Mouse (Mus musculus): ENCODE results near the gene Npr2. TPM values are rescaled to one million over a fixed set of nuclear protein-coding genes. Genes with fewer than 3 reads are reported as not detected.
A peak's percentile ranks its signal among the peaks of the same experiment; 100 is the strongest.

The Npr2 gene
- polyA plus RNA-seq, 1 experiment from 2014 or later: 12.7 TPM

DNA sequence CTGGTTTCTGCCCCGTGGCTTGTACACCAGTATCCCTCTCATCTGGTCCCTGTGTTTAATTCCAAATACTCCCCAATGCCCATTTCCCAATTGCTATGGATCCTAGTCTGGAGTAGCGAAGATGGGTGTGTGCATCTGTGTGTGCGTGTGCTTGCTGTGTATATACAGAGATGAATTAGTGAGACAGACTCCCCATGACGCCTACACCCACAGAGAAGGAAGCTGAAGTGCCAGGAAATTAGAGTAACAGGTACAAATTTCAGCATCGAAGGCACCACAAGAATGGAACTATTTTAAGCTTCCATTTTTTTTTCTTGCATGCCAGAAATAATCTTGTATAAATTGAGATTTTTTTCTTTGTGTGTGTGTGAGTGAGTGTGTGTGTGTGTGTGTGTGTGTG lies 59.3 kb downstream of the Npr2 start:
- 88% methylated on average over 5 of the region's 5 CpGs for WGBS
- no peaks in the 10 kb centered on the region for H3K4me1 ChIP-seq
- peaks cover 42% of the 10 kb centered on the region for H3K36me3 ChIP-seq
- H3K9ac ChIP-seq (replicated peaks): no peak overlapping the region
- no peak for ATAC-seq (replicated peaks)
- H3K27me3 ChIP-seq: no peaks in the 10 kb centered on the region
- no peak overlapping the region for H3K27ac ChIP-seq (replicated peaks)
- no peak overlapping the region for H3K4me3 ChIP-seq
- no peaks in the 10 kb centered on the region for H3K9me3 ChIP-seq
- H3K4me2 ChIP-seq (replicated peaks): no peak overlapping the region

DNA sequence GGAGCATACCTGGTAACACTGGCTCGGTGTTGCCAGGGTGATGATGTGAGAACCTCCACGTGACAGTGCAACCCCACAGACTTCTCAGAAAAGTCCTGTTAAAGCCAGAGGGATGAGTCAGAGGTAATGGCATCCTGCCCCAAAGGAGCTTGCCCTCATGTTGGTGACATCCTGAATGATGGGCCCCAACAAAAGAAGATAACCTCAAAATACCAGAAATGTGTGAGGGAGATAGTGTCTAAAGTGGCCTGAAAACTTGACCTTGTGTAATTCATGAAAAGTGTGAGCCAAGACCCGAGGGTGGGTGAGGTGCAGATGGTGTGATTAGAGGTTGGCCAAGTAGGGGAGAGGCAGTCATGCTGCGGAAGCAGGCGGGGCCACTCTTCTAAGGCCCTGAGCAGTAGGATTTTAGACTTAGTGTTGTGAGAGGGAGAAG lies 62.1 kb downstream of the Npr2 start:
- Histone ChIP-seq H3K36me3 (peaks cover 19% of the 10 kb centered on the region), H3K9ac (replicated peaks) (no peak overlapping the region), H3K4me1 (no peaks in the 10 kb centered on the region), H3K9me3 (no peaks in the 10 kb centered on the region), H3K27me3 (no peaks in the 10 kb centered on the region), H3K4me3 (no peak overlapping the region), H3K4me2 (replicated peaks) (no peak overlapping the region), H3K27ac (replicated peaks) (no peak overlapping the region)
- ATAC-seq (replicated peaks): no peak
- WGBS: 80% methylated on average over 5 of the region's 5 CpGs

DNA sequence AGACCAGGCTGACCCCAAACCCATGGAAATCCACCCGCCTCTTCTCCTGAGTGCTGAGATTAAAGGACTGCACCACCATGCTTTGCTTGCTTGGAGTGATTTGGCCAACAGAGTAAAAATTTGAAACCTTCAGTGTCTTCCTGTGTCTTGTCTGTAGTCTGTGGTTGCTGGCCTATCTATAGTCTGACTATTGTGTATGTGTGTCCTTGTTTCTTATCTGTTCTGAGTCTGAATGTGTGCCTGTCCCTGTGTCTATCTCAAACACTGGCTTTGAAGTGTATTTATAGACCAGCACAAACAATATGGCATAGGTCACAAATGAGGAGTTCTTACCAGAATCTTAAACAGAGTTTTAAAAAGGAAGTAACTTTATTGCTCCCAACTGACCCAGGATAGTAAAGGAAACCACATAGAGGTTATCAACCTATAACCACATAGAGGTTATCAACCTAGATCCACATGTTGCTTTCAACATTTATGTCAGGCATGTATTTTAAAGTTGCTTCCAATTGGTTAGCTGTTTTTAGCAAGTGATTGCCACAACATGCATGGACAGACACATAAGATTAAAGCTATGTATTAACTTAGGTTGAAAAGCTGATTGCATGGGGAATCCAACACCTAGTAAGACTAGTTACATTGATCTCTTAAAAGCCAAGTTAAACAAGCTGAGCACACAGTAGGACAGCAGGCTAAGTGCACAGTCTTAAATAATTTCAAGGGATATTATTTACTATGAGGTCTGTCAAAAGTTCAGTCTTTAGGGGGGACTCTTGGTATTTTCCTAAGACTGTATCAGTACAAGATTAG lies 62.9 kb downstream of the Npr2 start:
- Histone ChIP-seq H3K27ac (replicated peaks) (no peak overlapping the region), H3K27me3 (no peaks in the 10 kb centered on the region), H3K9me3 (no peaks in the 10 kb centered on the region), H3K36me3 (peaks cover 11% of the 10 kb centered on the region), H3K4me1 (no peaks in the 10 kb centered on the region), H3K4me2 (replicated peaks) (no peak overlapping the region), H3K4me3 (no peak overlapping the region), H3K9ac (replicated peaks) (no peak overlapping the region)
- 90% methylated on average over 1 of the region's 1 CpGs for WGBS
- no peak for ATAC-seq (replicated peaks)

DNA sequence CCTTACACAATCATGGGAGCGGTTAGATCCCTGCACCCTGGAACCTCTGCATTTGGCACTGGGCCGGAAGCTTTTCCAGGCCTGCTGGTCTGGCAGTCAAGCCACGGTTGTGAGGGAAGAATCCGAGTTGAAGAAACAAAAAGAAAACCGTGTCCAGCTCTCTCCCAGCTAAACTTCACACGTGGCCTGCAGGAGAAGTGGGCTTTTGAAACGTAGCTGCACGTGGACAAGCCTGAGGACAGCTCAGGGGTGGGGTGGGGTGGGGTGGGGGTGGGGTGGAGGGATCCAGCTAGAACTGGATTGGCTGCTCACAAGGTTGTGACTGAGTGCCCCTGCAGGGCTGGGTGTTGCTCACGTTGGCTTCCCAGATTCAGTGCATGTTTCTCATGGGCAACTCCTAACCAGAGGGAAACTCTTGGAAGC lies 63.5 kb downstream of the Npr2 start:
- ATAC-seq (replicated peaks): no peak
- 25% methylated on average over 9 of the region's 9 CpGs for WGBS
- no peak overlapping the region for H3K4me2 ChIP-seq (replicated peaks)
- 0 out of 2 replicates have a peak, but pooled peaks cover 6% of the 10 kb centered on the region for H3K36me3 ChIP-seq
- H3K27ac ChIP-seq (replicated peaks): no peak overlapping the region
- no peaks in the 10 kb centered on the region for H3K4me1 ChIP-seq
- no peak overlapping the region for H3K4me3 ChIP-seq
- H3K27me3 ChIP-seq: no peaks in the 10 kb centered on the region
- no peak overlapping the region for H3K9ac ChIP-seq (replicated peaks)
- no peaks in the 10 kb centered on the region for H3K9me3 ChIP-seq

DNA sequence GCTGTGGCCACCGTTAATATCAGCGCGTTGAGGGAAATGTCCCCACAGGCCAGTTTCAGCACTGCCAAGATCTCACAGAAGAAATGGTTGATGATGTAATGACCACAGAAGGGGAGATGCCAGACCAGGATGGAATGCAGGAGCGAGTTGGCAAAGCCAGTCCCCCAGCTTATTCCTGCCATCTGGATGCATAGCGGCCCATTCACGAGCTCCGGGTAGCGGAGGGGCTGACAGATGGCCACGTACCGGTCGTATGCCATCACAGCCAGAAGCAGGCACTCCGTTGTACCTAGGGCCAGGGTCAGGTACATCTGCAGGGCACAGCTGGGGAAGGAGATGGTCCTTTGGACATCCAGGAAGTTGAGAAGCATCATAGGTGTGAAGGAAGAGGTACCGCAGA lies 64.8 kb downstream of the Npr2 start:
- Histone ChIP-seq H3K9me3 (no peaks in the 10 kb centered on the region), H3K4me3 (no peak overlapping the region), H3K9ac (replicated peaks) (no peak overlapping the region), H3K4me1 (no peaks in the 10 kb centered on the region), H3K36me3 (no peaks in the 10 kb centered on the region), H3K27me3 (no peaks in the 10 kb centered on the region), H3K4me2 (replicated peaks) (no peak overlapping the region), H3K27ac (replicated peaks) (no peak overlapping the region)
- 0 out of 2 replicates have a peak, but pooled peaks have one; percentile 32 for ATAC-seq (replicated peaks)
- WGBS: 71% methylated on average over 13 of the region's 13 CpGs

DNA sequence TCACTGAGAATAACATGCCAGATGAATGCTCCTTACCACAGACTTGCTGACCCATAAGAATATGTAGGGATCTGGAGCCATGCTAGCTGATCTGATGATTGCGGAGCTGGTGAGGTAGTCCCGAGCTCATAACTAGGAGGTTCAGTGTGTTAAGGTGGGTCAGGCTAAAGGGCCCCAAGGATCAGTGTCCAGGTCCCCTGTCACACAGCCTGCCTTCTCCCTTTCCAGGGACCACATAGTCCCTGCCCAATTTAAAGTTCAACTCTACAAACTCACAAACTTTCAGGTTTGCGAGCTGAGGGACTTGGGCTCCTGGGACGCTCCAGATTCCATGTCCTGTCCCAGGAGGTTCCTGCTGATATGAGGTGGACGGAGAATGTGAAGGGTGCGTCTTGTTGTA lies 69.0 kb downstream of the Npr2 start, which contains the start of gene Olfr70:
Gene Olfr70 (minus strand): TSS at position 101 of the 400 bp plus-strand sequence.
- Histone ChIP-seq H3K27ac (replicated peaks) (no peak within 1 kb of the TSS), H3K27me3 (no peaks in the 10 kb centered on the region), H3K36me3 (no peaks in the 10 kb centered on the region), H3K4me1 (no peaks in the 10 kb centered on the region), H3K4me2 (replicated peaks) (no peak within 1 kb of the TSS), H3K4me3 (no peak within 1 kb of the TSS), H3K9ac (replicated peaks) (no peak within 1 kb of the TSS), H3K9me3 (no peaks in the 10 kb centered on the region)
- ATAC-seq (replicated peaks): no peak
- WGBS: 90% methylated on average over 6 of the region's 6 CpGs

Small RNA genes within 50 kb of the gene (microRNA-seq; reads per million reads assigned to microRNA genes)
- not detected for gene Gm25262

Other genes starting within 250 kb of the Npr2 start
- 59.8 and 64.3 TPM in 2 replicates for gene Rusc2, start 250.0 kb upstream of the Npr2 start, polyA plus RNA-seq (2015; fragmentation: Nextera tagmentation; extraction: Ambion mirVana)
- 0.65 and 0.70 TPM in 2 replicates for gene Fam166b, start 202.8 kb upstream of the Npr2 start, polyA plus RNA-seq (2015; fragmentation: Nextera tagmentation; extraction: Ambion mirVana)
- 10.7 and 12.5 TPM in 2 replicates for gene Tesk1, start 190.0 kb upstream of the Npr2 start, polyA plus RNA-seq (2015; fragmentation: Nextera tagmentation; extraction: Ambion mirVana)
- gene Cd72, start 177.3 kb upstream of the Npr2 start, polyA plus RNA-seq (2015; fragmentation: Nextera tagmentation; extraction: Ambion mirVana): 4.3 TPM in 2 replicates
- not detected in 2 replicates for gene Sit1, start 148.2 kb upstream of the Npr2 start, polyA plus RNA-seq (2015; fragmentation: Nextera tagmentation; extraction: Ambion mirVana)
- 61.0 and 61.8 TPM in 2 replicates for gene Ccdc107, start 139.0 kb upstream of the Npr2 start, polyA plus RNA-seq (2015; fragmentation: Nextera tagmentation; extraction: Ambion mirVana)
- 17.5 and 25.3 TPM in 2 replicates for gene Arhgef39, start 132.2 kb upstream of the Npr2 start, polyA plus RNA-seq (2015; fragmentation: Nextera tagmentation; extraction: Ambion mirVana)
- gene Car9, start 125.0 kb upstream of the Npr2 start, polyA plus RNA-seq (2015; fragmentation: Nextera tagmentation; extraction: Ambion mirVana): 0.19 and 0.41 TPM in 2 replicates
- 9.7 and 9.8 TPM in 2 replicates for gene Tpm2, start 108.2 kb upstream of the Npr2 start, polyA plus RNA-seq (2015; fragmentation: Nextera tagmentation; extraction: Ambion mirVana)
- 77.7 and 78.8 TPM in 2 replicates for gene Creb3, start 69.6 kb upstream of the Npr2 start, polyA plus RNA-seq (2015; fragmentation: Nextera tagmentation; extraction: Ambion mirVana)
- gene Tln1, start 69.2 kb upstream of the Npr2 start, polyA plus RNA-seq (2015; fragmentation: Nextera tagmentation; extraction: Ambion mirVana): 53.2 and 54.2 TPM in 2 replicates
- 21.5 and 28.2 TPM in 2 replicates for gene Rgp1, start 53.2 kb upstream of the Npr2 start, polyA plus RNA-seq (2015; fragmentation: Nextera tagmentation; extraction: Ambion mirVana)
- 59.1 and 61.0 TPM in 2 replicates for gene Gba2, start 53.1 kb upstream of the Npr2 start, polyA plus RNA-seq (2015; fragmentation: Nextera tagmentation; extraction: Ambion mirVana)
- gene Msmp, start 47.4 kb upstream of the Npr2 start, polyA plus RNA-seq (2015; fragmentation: Nextera tagmentation; extraction: Ambion mirVana): 0.56 and 0.81 TPM in 2 replicates
- gene Spag8, start 21.7 kb downstream of the Npr2 start, polyA plus RNA-seq (2015; fragmentation: Nextera tagmentation; extraction: Ambion mirVana): 4.3 and 6.7 TPM in 2 replicates
- 65.5 and 74.0 TPM in 2 replicates for gene Hint2, start 24.5 kb downstream of the Npr2 start, polyA plus RNA-seq (2015; fragmentation: Nextera tagmentation; extraction: Ambion mirVana)
- 16.2 TPM in 2 replicates for gene Tmem8b, start 37.0 kb downstream of the Npr2 start, polyA plus RNA-seq (2015; fragmentation: Nextera tagmentation; extraction: Ambion mirVana)
- gene Fam221b, start 37.2 kb downstream of the Npr2 start, polyA plus RNA-seq (2015; fragmentation: Nextera tagmentation; extraction: Ambion mirVana): 1.6 and 1.7 TPM in 2 replicates
- gene Olfr70, start 68.9 kb downstream of the Npr2 start, polyA plus RNA-seq (2015; fragmentation: Nextera tagmentation; extraction: Ambion mirVana): not detected in 2 replicates
- gene Olfr71, start 78.3 kb downstream of the Npr2 start, polyA plus RNA-seq (2015; fragmentation: Nextera tagmentation; extraction: Ambion mirVana): not detected in 2 replicates
- 0.19 and 0.42 TPM in 2 replicates for gene Hrct1, start 95.3 kb downstream of the Npr2 start, polyA plus RNA-seq (2015; fragmentation: Nextera tagmentation; extraction: Ambion mirVana)
- 0.08 TPM in 1 of 2 replicates, not detected in the other for gene Spaar, start 98.1 kb downstream of the Npr2 start, polyA plus RNA-seq (2015; fragmentation: Nextera tagmentation; extraction: Ambion mirVana)
- gene Olfr159, start 139.1 kb downstream of the Npr2 start, polyA plus RNA-seq (2015; fragmentation: Nextera tagmentation; extraction: Ambion mirVana): not detected in 2 replicates
- gene Olfr156, start 192.0 kb downstream of the Npr2 start, polyA plus RNA-seq (2015; fragmentation: Nextera tagmentation; extraction: Ambion mirVana): not detected in 2 replicates
- gene Olfr157, start 208.3 kb downstream of the Npr2 start, polyA plus RNA-seq (2015; fragmentation: Nextera tagmentation; extraction: Ambion mirVana): not detected in 2 replicates
- gene Olfr155, start 219.6 kb downstream of the Npr2 start, polyA plus RNA-seq (2015; fragmentation: Nextera tagmentation; extraction: Ambion mirVana): not detected in 2 replicates
- 4.1 and 4.4 TPM in 2 replicates for gene Reck, start 243.6 kb downstream of the Npr2 start, polyA plus RNA-seq (2015; fragmentation: Nextera tagmentation; extraction: Ambion mirVana)